Mouse (Mus musculus) CH12F3 (cell line): Measurements from ENCODE around the gene Gda.

Experiments
- in situ Hi-C: fragments of 300-500 bp; cut with MboI; formaldehyde crosslinking; loops from 2 replicates; pipeline ENCODE4 v1.14.3; 2020; ENCODE audit warnings: low sequenced_read_pairs

Gene Gda

GRCm38 (mm10) chr19:21473345-21473744 lies at the start of gene Gda:
Gda (minus strand) TSS chr19:21473445.
- in situ Hi-C loops, result no loop called here

DNA sequence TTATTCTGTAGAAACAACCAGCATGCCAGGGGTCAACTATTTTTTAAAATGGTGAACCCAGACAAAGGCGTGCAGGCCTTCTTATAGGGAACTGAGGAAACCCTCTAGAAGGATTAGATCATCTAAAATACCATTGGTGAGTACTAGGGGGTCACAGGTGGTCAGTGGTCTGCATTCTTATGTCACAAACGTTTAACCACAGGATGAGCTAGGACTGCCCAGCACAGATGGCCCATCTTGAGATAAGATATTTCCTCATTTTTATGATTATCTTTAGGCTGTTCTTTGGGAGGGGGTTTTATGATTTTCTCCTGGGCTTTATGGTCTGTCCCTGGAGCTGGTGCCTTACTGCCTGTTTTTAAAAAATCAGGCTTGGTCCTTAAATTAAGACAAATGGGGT lies 47.0 kb upstream of the Gda start:
- in situ Hi-C loops, result no loop called here

GRCm38 (mm10) chr19:21510116-21510515 lies 36.9 kb upstream of the Gda start:
- in situ Hi-C loops, result no loop called here

DNA sequence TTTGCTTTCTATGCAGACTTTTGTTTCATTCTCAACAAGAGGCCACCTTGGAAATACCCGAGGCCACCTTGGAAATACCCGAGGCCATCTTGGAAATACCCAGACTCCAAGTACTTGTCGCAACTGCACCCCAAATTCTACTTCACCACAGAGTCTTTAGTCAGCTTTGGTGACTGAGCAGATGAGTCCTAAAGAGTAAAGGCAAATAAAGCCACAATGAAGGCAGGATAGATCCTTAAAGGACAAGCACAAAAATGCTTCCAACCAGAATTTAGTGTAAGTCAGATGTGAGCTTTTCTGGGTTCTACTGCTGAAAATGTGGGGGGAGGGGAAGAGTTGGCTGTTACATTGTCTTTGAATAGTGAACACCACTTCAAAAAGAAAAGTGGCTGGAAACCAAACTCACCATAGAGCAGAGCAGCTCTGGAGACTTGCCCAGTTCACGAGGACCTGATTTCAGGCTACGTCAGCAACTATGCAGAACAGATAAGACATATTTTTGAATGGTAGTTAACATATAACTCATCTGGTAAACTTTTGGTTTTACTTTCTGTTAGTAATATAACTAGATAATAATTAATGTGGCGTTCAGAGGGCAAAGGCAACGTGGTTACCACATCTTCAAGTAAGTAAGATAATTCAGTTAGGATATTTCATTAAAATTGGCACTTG lies 34.5 kb upstream of the Gda start:
- in situ Hi-C loops, result no loop called here

DNA sequence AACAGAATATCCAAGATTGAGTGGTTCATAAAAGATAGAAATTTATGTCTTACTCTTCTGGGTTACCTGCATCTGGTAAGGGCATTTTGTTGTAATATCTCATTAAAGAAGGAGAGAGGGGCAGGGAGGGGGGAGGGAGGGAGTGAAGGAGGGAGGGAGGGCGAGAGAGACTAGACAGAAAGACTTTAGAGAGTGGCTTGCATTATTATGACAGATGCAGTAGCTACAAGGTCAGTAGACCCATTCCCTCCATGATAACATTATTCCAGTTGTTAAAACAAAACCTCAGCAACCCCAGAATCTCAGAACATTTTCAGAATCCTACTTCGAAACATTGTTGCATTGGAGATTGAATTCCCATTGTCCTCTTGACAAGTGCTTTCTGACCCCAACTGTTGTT lies 33.9 kb upstream of the Gda start:
- in situ Hi-C loops, result no loop called here

- in situ Hi-C loops, result no loop called here
Observed at GRCm38 (mm10) chr19:21504716-21505115, 31.5 kb upstream of the Gda start.

DNA sequence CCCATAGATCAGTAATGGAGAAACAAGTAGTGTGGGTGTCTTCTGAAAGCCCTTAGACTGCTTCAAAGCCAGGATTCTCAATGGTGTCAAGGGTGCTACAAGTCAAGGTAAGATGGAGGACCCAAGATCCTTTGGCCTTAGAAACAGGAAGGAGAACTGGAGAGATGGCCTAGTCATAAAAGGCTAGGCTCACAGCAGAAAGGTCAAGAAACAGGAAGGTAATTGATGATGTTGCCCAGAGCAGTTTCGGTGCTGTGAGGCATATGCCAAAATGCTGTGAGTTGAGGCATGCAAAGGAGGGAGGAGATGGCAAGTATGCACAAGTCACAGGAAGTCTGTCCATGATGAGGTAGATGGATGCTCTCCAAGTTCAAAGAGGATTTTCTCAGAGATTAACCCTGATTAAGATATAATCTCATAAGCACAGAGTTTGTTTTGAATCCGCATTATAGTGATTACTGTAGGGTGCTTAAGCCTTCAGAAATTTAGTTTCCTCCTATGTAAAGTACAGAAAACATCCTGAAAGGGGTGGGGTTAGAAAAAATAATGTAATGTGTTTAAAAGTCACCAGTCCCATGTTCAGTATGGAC lies 26.2 kb upstream of the Gda start:
- in situ Hi-C loops, result no loop called here

DNA sequence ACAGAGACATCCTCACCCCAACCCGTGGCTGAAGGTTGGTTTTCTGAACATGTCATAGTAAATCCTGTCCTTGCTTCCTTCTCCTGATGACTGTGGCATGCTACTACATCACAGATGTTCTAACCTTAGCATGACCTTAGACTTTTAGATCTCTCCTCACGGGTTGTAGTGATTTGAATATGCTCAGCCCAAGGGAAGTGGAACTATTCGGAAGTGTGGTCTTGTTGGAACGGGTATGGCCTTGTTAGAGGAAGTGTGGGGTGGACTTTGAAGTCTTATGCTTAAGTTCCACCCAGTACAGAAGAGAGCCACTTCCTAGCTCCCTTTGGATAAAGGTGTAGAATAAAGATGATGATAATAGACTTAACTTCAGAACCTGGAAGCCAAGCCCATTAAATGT lies 22.6 kb upstream of the Gda start:
- in situ Hi-C loops, result no loop called here

GRCm38 (mm10) chr19:21493807-21494521 lies 20.7 kb upstream of the Gda start:
- in situ Hi-C loops, result no loop called here

GRCm38 (mm10) chr19:21491391-21491790 lies 18.1 kb upstream of the Gda start:
- in situ Hi-C loops, result no loop called here

GRCm38 (mm10) chr19:21487124-21487944 lies 14.1 kb upstream of the Gda start:
- in situ Hi-C loops, result no loop called here

- in situ Hi-C loops, result no loop called here
Observed at GRCm38 (mm10) chr19:21482096-21482495, 8.9 kb upstream of the Gda start.

DNA sequence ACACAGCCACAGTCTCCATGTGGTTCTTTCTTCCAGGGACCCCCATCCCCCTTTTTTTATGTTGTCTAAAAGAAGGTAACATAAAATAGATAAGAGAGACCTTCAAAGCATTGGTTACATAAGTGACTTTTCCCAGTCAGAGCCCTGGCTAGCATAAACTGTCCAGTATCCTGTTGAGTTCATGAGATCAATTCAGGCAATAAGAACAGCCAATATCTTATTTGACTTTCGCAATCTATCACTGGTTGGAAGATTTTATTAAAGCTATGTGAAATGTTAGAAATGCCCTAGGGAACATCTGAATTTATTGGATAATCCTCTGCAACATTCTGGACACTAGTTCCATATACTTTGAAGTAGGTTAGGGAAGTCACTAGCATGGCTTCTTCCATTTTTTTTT lies 7.8 kb upstream of the Gda start:
- in situ Hi-C loops, result no loop called here

GRCm38 (mm10) chr19:21480053-21480419 lies 6.8 kb upstream of the Gda start:
- in situ Hi-C loops, result no loop called here

- in situ Hi-C loops, result no loop called here
Observed at GRCm38 (mm10) chr19:21479183-21480052, 6.2 kb upstream of the Gda start.

DNA sequence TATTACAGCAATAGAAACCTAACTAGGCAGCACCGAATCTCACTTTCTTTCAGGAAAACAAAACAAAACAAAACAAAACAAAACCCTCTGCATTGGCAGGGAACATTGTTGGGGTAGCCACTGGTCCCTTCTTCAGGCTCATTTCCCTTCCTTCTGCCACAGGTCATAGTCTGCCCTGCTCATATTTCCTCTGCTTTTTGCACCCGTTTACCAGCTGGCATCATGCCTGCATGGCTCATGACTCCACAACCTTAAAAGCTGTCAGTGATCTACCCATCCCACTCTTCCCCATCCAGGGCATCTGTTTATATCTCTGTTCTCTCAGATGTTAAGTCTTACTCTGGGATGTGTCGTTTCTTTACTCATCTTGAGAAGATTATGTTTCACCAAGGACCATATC lies 5.3 kb upstream of the Gda start:
- in situ Hi-C loops, result no loop called here

DNA sequence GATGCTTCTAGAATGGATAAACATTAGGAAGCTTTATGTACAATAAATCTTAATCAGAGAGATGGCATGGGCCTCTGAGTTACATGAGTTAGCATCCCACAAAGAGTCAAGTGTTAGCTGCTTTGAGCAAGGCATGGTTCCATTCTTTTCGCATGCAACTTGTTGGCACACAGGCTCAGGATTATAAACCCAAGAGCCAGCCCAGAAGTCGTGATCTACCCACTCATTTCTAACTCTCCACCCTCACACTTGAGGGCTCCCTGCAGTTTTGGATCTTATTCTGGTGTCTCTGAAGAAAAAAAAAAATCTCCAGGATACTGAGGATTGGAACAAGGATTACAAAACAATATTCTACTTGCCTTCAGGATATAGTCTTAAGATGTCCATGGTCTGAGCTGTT lies 4.5 kb upstream of the Gda start:
- in situ Hi-C loops, result no loop called here

DNA sequence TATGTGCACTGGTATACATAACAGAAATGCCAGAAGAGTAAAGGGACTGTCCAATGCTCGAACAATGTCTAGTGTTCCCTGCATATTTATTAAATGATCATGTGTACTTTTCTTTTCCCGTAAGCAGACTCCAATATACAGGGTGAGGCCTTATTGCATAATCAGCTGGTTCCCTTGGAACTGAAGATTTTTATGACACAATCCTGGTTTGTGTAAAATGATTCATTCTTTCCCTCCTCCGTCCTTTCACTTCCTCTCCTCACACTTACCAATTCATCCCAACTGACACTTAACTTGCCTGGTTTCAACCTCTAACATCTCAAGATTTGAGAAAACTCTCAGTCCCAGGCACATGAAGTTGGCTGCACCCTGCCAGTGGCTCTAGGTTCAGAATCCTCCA lies 3.5 kb upstream of the Gda start:
- in situ Hi-C loops, result no loop called here

GRCm38 (mm10) chr19:21472121-21472780 lies 994 bp downstream of the Gda start:
- in situ Hi-C loops, result no loop called here
